Mouse (Mus musculus) liver, postnatal 0 days (tissue): ENCODE measurements around the gene Srp68. TPM values are rescaled to one million over a fixed set of nuclear protein-coding genes. Genes with fewer than 3 reads are reported as not detected.

Experiments used
- ATAC-seq: fragments of 200-750 bp; cut with Nextera tagmentation; 2 replicates; pipeline ENCODE4 v1.8.0; 2017; ENCODE audit warnings: mild to moderate bottlenecking, moderate library complexity
- DNase-seq: peaks from one replicate; pipeline ENCODE4 v3.0.0-alpha.2; 2016
- H3K27ac ChIP-seq: fragments of 300-500 bp; sonication (generic); 2 replicates; pipeline ENCODE4 v1.5.1; 2014; ENCODE audit warnings: antibody characterized with exemption, moderate library complexity, mild to moderate bottlenecking, low read depth
- H3K27me3 ChIP-seq: fragments of 300-500 bp; sonication (generic); 2 replicates; pipeline ENCODE4 v1.6.1; 2014; ENCODE audit warnings: low read length, control low read depth, mixed read lengths; ENCODE audit not compliant: insufficient read depth
- H3K36me3 ChIP-seq: fragments of 300-500 bp; sonication (generic); replicated peaks from 2 replicates; pipeline ENCODE4 v1.6.1; 2014; ENCODE audit warnings: mild to moderate bottlenecking, control low read depth, low read length, moderate library complexity, mixed read lengths; ENCODE audit not compliant: insufficient read depth
- H3K4me1 ChIP-seq: fragments of 300-500 bp; sonication (generic); 2 replicates; pipeline ENCODE4 v1.6.1; 2014; ENCODE audit warnings: antibody characterized with exemption, mild to moderate bottlenecking, control low read depth; ENCODE audit not compliant: insufficient read depth
- H3K4me2 ChIP-seq: fragments of 300-500 bp; sonication (generic); 2 replicates; pipeline ENCODE4 v1.6.1; 2014; ENCODE audit warnings: low read depth, mild to moderate bottlenecking, low read length, moderate library complexity, mixed read lengths
- H3K4me3 ChIP-seq: fragments of 300-500 bp; sonication (generic); 2 replicates; pipeline ENCODE4 v1.5.1; 2014; ENCODE audit warnings: low read depth, low read length
- H3K9ac ChIP-seq: fragments of 300-500 bp; sonication (generic); replicated peaks from 2 replicates; pipeline ENCODE4 v1.6.1; 2014; ENCODE audit warnings: mild to moderate bottlenecking, moderate library complexity
- H3K9me3 ChIP-seq: fragments of 300-500 bp; sonication (generic); 2 replicates; pipeline ENCODE4 v1.6.1; 2016; ENCODE audit warnings: mild to moderate bottlenecking, control low read depth, low read length, mixed read lengths
- CTCF ChIP-seq: sonication (generic); IDR thresholded peaks from 2 replicates; pipeline ENCODE4 v1.5.1; 2016; ENCODE audit warnings: antibody characterized with exemption, low read depth
- EP300 ChIP-seq: IDR thresholded peaks from 2 replicates; pipeline ENCODE4 v1.6.1; 2016; ENCODE audit warnings: antibody characterized with exemption, low read depth, mild to moderate bottlenecking
- WGBS: fragments of 180-500 bp; shearing (Covaris S2); extraction: QIAGEN DNeasy Blood & Tissue Kit; methylation state at CpG from one replicate; pipeline ENCODE4 v1.1.7; 2014; ENCODE audit not compliant: insufficient replicate concordance; 5-methylcytosine and 5-hydroxymethylcytosine counted together
- polyA plus RNA-seq: library from polyadenylated mRNA; unstranded; fragments of >200 nt; fragmentation: Nextera tagmentation; extraction: Ambion mirVana; gene quantifications from 2 replicates; pipeline ENCODE4 v1.2.1, GENCODE M21; 2015

The Srp68 gene
- polyA plus RNA-seq, 1 experiment from 2014 or later, result 23.8 TPM

DNA sequence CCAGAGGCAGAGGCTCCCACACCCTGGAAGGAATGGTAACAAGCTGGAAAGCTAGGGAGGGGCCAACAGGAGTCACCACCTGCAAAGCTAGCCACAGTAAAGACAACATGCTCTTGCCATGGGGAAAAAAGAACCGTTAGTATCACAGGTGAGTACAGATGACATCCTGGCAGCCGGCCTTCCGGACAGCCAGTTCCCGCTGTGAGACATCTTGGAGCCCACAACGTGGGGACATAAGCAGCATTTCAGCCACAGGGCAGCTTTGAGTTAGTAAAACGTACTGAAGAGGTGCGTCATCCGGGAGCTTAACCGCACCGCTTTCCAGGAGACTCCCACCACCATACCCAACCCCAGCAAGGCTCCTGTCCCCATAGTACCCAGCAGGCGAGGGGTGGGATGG lies 24.2 kb upstream of the Srp68 start:
- Histone ChIP-seq H3K9me3 (no peaks in the 10 kb centered on the region), H3K4me3 (no peak overlapping the region), H3K27me3 (no peaks in the 10 kb centered on the region), H3K4me2 (no peak overlapping the region), H3K9ac (no peak overlapping the region), H3K36me3 (peaks cover 53% of the 10 kb centered on the region), H3K27ac (no peak overlapping the region), H3K4me1 (no peaks in the 10 kb centered on the region)
- 91% methylated on average over 11 of the region's 11 CpGs for WGBS
- no peak for DNase-seq
- no peak for ATAC-seq
- TF ChIP-seq EP300, result no peak
- no peak for TF ChIP-seq CTCF

DNA sequence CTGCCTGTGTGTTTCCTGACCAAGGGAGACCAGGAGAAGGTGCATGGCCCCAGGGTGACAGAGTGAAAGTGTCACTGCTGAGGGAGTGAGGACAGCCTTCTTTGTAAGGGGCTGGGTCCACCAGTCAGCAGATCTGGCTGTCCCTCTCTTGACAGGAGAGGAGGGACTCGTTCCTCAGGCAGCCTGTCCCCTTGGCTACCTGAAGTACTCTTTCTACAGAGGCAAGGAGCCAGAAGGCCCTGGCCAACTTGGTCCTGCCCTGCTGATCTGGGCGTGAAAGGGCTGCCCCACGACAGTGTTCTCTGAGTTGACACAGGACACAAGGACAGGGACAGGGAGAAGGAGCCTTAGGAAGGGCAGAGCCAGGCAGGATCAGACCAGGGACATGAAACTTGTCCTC lies 23.0 kb upstream of the Srp68 start:
- Histone ChIP-seq H3K9me3 (no peaks in the 10 kb centered on the region), H3K4me1 (no peaks in the 10 kb centered on the region), H3K4me3 (no peak overlapping the region), H3K36me3 (peaks cover 46% of the 10 kb centered on the region), H3K27me3 (no peaks in the 10 kb centered on the region), H3K27ac (no peak overlapping the region), H3K4me2 (no peak overlapping the region), H3K9ac (no peak overlapping the region)
- DNase-seq (no peak), ATAC-seq (no peak)
- WGBS, result 69% methylated on average over 3 of the region's 3 CpGs
- TF ChIP-seq CTCF (no peak), EP300 (no peak)

DNA sequence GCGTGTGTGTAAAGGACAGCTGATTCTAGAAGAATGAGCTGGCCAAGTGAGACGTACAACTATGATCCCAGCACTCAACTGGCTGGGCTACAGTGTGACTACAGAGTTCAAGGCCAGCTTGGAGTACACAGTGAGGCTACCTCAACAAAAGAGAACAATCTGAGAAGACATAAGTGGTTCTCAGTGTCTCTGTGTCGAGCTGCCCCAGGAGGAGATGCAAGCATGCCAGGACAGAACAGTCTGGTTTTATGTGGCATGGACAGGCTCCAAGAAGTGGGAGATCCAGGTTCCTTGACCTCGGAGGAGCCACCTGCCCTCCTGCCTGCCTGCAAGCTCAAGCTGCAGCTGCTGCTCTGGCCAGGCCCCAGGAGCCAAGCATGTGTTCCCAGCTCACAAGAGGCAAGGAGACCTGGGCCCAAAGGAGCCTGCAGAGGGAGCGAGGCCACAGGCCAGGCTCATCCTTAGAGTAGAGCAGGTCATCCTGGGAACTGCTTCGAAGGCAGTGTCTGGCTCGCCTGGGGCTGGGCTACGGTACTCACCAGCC lies 22.2 kb upstream of the Srp68 start:
- H3K4me1 ChIP-seq, result no peaks in the 10 kb centered on the region
- no peak overlapping the region for H3K4me2 ChIP-seq
- TF ChIP-seq CTCF (no peak), EP300 (no peak)
- H3K9ac ChIP-seq, result no peak overlapping the region
- WGBS, result 84% methylated on average over 8 of the region's 8 CpGs
- no peaks in the 10 kb centered on the region for H3K9me3 ChIP-seq
- peaks cover 46% of the 10 kb centered on the region for H3K36me3 ChIP-seq
- no peaks in the 10 kb centered on the region for H3K27me3 ChIP-seq
- DNase-seq (no peak), ATAC-seq (no peak)
- H3K4me3 ChIP-seq, result no peak overlapping the region
- no peak overlapping the region for H3K27ac ChIP-seq

DNA sequence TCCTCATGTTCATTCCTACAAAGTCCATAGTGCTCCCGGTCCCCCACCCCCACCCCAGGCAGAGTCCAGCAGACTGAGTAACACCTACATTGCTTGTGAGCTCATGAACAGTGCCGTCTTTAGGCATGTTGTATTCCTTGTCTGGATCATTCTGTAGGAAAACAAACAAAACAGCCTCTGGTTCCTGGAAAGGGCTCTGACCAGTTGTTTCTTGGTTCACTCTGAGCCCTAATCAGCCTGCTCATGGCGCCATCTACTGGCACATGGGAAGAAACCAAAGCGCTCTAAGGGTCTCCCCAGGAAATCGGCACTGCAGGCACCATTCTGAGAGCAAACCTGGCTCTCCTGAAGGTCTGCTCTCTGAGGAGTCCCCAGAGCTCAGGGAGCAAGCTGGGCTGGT lies 20.3 kb upstream of the Srp68 start:
- H3K4me3 ChIP-seq, result no peak overlapping the region
- no peaks in the 10 kb centered on the region for H3K9me3 ChIP-seq
- H3K27ac ChIP-seq, result no peak overlapping the region
- H3K9ac ChIP-seq, result no peak overlapping the region
- no peak overlapping the region for H3K4me2 ChIP-seq
- ATAC-seq, result peak; percentile 49; the same call in 1 of the 2 replicates
- peaks cover 6% of the 10 kb centered on the region; the same call in 1 of the 2 replicates for H3K4me1 ChIP-seq
- 41% methylated on average over 5 of the region's 5 CpGs for WGBS
- no peaks in the 10 kb centered on the region for H3K27me3 ChIP-seq
- H3K36me3 ChIP-seq, result peaks cover 39% of the 10 kb centered on the region
- TF ChIP-seq EP300 (no peak), CTCF (peak; percentile 86)
- peak; percentile 70 for DNase-seq

DNA sequence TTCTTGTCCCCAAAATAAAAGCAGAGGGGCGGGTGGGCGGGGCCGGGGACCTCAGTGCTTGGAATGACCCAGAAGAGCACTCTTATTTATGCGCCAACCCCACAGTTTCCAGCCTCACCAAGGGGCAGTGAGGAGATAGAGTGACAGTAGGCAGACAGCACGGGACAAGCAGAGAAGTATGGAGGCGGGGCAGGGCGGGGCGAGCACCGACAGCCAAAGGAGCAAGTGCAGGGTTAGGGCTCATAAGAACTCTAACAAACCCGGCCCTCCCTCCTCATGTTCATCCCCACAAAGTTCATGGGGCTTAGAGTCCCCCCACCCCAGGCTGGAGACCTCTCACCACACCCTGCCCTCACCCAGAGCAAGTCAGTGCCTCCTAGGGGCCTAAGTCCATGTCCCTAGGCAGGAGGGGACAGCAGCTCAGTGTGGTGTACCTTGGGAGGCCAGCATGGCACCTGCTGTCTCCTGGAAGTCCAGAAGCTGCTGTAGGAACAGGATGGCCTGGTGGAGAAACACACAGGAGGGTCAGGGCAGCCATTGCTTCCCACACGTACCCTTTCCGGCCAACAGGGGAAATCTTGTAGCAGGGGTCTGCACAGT lies 19.6 kb upstream of the Srp68 start:
- H3K27me3 ChIP-seq, result no peaks in the 10 kb centered on the region
- H3K4me2 ChIP-seq, result no peak overlapping the region
- TF ChIP-seq EP300 (no peak), CTCF (no peak)
- WGBS, result 82% methylated on average over 12 of the region's 12 CpGs
- H3K27ac ChIP-seq, result no peak overlapping the region
- no peak overlapping the region for H3K9ac ChIP-seq
- no peak for DNase-seq
- H3K4me3 ChIP-seq, result no peak overlapping the region
- peaks cover 6% of the 10 kb centered on the region; the same call in 1 of the 2 replicates for H3K4me1 ChIP-seq
- ATAC-seq, result no peak
- no peaks in the 10 kb centered on the region for H3K9me3 ChIP-seq
- peaks cover 36% of the 10 kb centered on the region for H3K36me3 ChIP-seq

DNA sequence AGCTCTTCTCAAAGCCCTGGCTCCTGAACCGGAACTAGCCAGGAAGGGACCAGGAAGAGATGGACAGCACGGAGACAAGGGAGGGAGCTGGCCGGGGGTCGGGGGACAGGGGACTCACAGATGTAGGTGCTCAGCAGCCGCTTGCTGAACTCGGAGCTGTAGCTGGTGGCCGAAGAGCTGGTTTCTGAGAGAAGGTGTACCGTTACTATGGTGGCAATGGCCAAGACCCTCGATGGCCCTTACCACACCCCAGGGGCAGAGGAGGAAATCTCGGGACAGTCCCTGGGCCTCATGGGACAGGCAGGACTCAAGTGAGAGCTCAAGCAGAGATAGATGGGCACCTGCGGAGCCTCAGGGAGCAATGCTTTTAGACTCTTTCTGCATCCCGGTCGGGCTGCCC lies 18.4 kb upstream of the Srp68 start:
- 85% methylated on average over 13 of the region's 13 CpGs for WGBS
- Histone ChIP-seq H3K4me1 (peaks cover 6% of the 10 kb centered on the region; the same call in 1 of the 2 replicates), H3K9ac (no peak overlapping the region), H3K36me3 (peaks cover 33% of the 10 kb centered on the region), H3K27me3 (no peaks in the 10 kb centered on the region), H3K27ac (no peak overlapping the region), H3K4me3 (no peak overlapping the region), H3K9me3 (no peaks in the 10 kb centered on the region), H3K4me2 (no peak overlapping the region)
- ATAC-seq, result no peak
- DNase-seq, result no peak
- TF ChIP-seq CTCF (no peak), EP300 (no peak)
